Mouse (Mus musculus): ENCODE results near the gene Mcm3. TPM values are rescaled to one million over a fixed set of nuclear protein-coding genes. Genes with fewer than 3 reads are reported as not detected.

Mcm3 gene
- polyA plus RNA-seq (2021; fragmentation: Nextera tagmentation), result 3.0 and 3.4 TPM in 2 replicates
- long read RNA-seq, experiment 1, transcript Mcm3-201 (17 exons, 3,031 nt), result major isoform, 23 of 26 reads
- long read RNA-seq, experiment 1, partial matches to known transcripts, result 3 of 26 reads
- long read RNA-seq, experiment 1, other reads (novel, unspliced or antisense), result 0 of 26 reads
- long read RNA-seq, experiment 2, transcript Mcm3-201 (17 exons, 3,031 nt), result major isoform, 6 of 8 reads
- long read RNA-seq, experiment 2, partial matches to known transcripts, result 1 of 8 reads
- long read RNA-seq, experiment 2, other reads (novel, unspliced or antisense), result 1 of 8 reads

GRCm38 (mm10) chr1:20819771-20820605 is at the start of gene Mcm3:
Gene Mcm3, minus strand, starts transcription at chr1:20820312.

GRCm38 (mm10) chr1:20790517-20790916 is 29.6 kb downstream of the Mcm3 start, which contains the start of gene Il17f:
Gene Il17f, minus strand, starts transcription at chr1:20790617.

Other genes starting within 250 kb of the Mcm3 start
- gene Pkhd1, start 202.2 kb downstream of the Mcm3 start, polyA plus RNA-seq (2021; fragmentation: Nextera tagmentation), result not detected in 2 replicates
- gene Il17a, start 89.4 kb downstream of the Mcm3 start, polyA plus RNA-seq (2021; fragmentation: Nextera tagmentation), result not detected in 2 replicates
- gene Il17f, start 29.7 kb downstream of the Mcm3 start, polyA plus RNA-seq (2021; fragmentation: Nextera tagmentation), result not detected in 2 replicates
- gene Paqr8, start 70.3 kb upstream of the Mcm3 start, polyA plus RNA-seq (2021; fragmentation: Nextera tagmentation), result 25.5 and 29.8 TPM in 2 replicates
- 0.88 and 1.8 TPM in 2 replicates for gene Efhc1, start 131.3 kb upstream of the Mcm3 start, polyA plus RNA-seq (2021; fragmentation: Nextera tagmentation)